Mouse (Mus musculus) layer of hippocampus, adult 18-20 months (tissue): ENCODE measurements at regions not wholly inside any gene's neighbourhood (a gene's known extent, or its start where the extent isn't known, plus 50 kb on each side); places are given as distances from the start of the nearest gene placed in this dataset.
A peak's percentile ranks its signal among the peaks of the same experiment; 100 is the strongest.

Source experiments
- DNase-seq, 2 experiments: peaks; one replicate each; pipeline ENCODE4 v3.0.0; 2022; ENCODE audit warnings: low spot score in 2 of 2

DNA sequence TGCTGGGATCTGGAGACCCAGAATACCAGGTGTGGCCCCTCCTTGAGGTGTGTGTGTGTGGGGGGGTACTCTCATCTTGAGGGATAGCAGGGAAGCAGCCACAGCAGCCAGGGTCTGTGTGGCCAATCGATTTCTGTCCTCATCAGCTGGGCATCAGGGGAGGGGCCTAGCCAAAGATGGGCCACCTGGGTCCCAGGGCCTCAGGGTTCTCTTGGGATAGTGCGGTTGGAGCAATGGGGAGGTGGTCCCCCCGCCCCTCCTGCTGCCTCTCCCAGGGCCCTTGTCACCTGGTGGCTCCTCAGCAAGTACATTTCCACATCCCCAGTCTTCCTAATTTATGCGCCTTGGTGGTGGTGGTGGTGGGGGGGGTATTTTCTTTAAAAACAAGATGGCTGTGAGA lies 55.4 kb downstream of the Uncx start:
- no peak for DNase-seq

DNA sequence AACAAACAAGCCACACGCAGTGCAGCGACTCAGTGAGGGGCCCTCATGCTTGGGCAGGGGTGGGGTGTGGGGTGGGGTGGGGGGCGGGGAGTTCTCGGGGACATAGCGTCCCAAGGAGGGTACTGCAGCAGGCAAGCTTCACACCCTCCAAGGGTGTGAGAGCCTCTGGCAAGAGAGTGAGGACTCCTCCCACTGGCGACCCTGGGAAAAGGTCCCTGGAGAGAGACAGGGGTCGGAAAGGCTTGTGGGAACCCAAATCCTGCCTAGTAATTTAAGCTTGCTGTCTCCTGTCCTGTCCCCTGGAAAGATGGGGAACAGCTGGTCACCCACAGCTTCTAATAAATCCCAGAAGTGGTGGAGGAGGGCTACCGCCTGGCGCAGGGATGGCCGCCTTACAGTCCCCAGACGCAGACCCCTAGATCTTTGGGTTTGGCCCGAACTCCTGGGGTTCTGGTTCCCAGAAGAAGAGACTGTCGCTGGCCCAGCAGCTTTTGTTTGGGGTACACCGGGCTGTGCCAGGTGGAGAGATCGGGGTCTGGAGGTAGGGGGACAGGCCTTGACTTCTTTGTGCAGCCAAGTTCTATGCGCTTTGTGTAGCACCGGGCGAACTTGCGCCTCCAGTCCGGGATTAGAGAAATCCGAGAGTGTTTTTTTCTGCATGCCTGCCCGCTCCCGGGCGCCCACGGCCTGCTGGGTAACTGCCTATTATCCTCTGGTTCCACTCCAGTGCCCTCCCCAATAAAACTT lies 56.1 kb downstream of the Uncx start:
- DNase-seq, result peak in 1 of 2 experiments; percentile 9

GRCm38 (mm10) chr5:139600213-139600612 lies 56.9 kb downstream of the Uncx start:
- DNase-seq, result no peak

GRCm38 (mm10) chr5:139602860-139603259 lies 59.6 kb downstream of the Uncx start:
- no peak for DNase-seq

GRCm38 (mm10) chr5:139603535-139603934 lies 60.2 kb downstream of the Uncx start:
- no peak for DNase-seq

- DNase-seq, result no peak
Observed at GRCm38 (mm10) chr5:139604327-139604726, 61.0 kb downstream of the Uncx start.

DNA sequence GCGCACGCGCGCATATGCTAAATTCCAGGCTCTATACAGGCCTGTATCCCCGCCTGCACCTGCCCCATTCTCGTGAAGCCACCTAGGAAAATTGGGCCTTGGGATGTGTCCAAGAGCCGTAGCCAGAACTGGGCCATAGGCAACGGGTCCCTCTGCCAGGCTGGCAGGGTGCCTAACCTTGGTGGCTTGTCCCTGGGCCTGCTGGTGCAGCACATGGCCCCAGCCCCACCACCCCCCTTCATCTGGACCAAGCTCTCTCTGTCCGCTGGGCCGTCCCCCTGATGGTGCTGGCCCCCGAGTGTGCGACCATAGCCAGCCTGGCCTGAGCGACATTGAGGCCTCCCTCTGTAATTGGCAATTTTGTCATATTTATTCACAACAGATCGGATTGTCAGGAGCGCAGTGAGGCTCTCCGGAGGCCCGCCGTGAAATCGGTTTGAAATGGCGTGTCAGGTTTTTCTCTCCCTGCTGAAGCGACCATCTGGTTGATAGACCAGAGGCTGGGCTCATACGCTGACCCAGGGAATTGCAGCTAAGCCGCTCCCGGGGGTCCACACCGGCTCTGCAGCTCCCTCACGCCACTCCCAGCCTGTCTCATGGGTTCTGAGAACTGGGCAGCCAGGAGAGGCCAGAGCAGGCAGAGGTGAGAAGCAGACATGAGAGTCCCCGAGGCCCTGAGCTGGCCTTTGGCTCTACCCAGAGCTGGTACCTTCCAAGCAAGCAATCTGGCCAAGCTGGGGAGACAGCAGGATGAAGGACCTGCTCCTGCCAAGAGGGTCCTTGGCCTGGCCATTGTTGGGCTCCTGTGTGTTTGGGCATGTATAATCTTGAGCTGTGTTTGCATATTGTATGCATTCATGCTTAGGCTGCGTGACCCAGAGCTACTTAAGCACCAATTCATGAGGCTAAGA lies 67.6 kb downstream of the Uncx start:
- no peak for DNase-seq

GRCm38 (mm10) chr5:139612224-139612623 lies 68.9 kb downstream of the Uncx start:
- DNase-seq, result no peak

- no peak for DNase-seq
Observed at GRCm38 (mm10) chr5:139612676-139613075, 69.4 kb downstream of the Uncx start.

GRCm38 (mm10) chr5:139613601-139614000 lies 70.3 kb downstream of the Uncx start:
- DNase-seq, result no peak

DNA sequence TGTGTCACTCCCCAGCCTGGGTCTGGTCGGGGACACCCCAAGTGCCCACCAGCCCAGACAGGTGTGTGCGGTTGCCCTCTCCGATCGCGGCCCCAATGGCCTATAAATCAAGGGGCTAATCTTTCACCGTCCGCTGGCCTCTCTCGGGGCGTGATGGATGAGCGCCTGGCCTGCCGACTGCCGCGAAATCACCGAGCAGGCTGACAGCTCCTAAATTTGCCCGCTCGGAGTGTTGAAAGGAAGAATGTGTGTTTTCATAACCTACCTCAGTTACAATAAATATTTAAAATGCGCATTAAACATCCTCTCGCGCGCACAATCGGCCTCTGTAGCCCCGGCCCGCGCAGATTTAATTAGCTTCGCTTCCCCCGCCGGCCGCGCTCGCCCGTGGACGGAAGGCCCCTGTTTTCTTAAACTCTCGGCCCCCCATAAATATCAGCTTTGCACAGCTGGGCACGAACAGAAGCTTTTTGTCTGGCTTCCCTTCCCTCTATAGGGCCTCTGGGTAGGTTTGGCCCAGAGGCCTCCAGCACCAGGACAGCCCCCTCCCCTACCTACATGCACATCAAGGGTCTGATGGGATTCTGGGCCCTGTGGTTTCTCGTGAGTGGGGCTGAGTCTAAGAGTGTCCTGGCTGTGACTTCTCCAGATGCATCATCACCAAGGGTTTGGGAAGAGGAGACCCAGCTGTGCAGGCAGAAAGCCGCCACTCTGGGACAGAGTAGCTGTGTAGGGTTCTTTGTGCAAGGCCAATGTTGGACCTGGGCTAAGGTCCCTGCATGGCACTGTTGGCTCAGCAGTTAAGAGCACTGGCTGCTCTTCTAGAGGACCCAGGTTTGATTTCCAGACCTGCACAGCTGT lies 76.2 kb downstream of the Uncx start:
- no peak for DNase-seq

DNA sequence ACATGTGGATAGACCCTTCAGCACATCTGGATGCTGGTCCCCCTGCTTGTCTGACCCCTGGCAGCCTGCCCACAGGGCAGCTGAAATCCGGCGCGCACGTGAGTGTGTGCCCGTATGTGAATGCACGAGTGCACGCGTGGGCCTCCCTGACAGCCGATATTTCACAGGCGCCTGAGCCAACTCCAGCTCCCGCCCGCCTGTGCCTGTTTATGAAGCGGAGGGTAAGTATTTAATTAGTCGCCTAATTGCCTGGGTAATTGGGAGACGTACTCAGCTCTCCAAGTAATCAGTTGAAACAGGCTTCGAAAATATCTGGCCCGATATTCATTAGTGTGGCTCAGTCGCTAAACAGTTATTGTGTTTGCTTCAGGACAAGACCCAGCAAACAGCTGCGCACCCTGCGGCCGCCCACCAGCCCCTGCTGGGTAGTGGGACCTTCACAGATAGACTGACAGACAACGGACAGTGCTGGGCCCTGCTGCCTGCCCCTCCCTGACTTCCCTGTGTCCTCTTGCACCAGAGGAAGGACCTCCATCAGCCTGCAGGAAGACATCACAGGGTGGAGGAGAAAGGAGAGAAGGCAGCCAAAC lies 82.7 kb downstream of the Uncx start:
- DNase-seq, result peak; percentile 15

DNA sequence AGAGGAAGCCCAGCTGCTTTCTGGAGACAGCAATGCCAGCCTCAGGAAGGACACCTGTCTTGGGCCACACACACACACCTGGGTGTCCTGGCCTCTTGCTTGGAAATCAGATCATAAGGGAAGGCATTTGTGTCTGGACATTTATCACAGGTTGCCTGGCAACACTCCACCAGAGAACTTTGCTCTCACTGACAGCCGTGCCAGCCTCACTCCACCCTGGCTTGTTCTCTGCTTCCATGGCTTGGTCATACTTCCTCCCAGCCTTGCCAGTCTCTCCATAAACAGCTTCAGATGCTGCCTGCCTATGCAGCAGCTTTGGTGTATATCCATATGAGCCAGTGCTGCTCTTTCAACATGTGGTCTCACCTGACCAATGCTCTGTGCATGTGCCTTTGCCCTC lies 84.3 kb downstream of the Uncx start:
- DNase-seq, result no peak

GRCm38 (mm10) chr5:139637028-139637427 lies 93.7 kb downstream of the Uncx start:
- DNase-seq, result no peak

GRCm38 (mm10) chr5:139640652-139641612 lies 95.2 kb downstream of the Micall2 start:
- DNase-seq, result no peak

GRCm38 (mm10) chr5:139644816-139645215 lies 91.3 kb downstream of the Micall2 start:
- DNase-seq, result no peak

DNA sequence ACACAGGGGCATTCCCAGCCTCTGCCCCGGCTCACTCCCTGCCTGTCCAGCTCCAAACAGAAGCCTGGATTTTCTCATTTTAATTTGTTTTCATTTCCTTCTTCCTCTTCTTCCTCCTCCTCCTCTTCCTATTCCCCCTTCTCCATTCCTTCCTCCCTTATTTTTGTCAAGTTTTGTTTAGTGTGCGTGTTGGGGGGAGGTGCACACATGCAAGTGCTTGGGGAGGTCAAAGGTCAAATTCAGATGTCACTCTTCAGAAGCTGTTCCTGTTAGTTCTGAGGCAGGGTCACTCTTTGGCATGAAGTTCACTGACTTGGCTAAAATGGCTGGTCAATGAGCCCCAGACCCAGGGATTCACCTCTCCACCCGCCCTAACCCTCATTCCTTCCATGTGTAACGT lies 85.1 kb downstream of the Micall2 start:
- DNase-seq, result no peak
